Mouse (Mus musculus) heart, postnatal 0 days (tissue): ENCODE results near the gene Rara.

Source experiments
- CTCF ChIP-seq: IDR thresholded peaks from 2 replicates; pipeline ENCODE4 v1.5.1; 2016; ENCODE audit warnings: antibody characterized with exemption, control low read depth, low read depth
- EP300 ChIP-seq: IDR thresholded peaks from 2 replicates; pipeline ENCODE4 v1.6.1; 2016; ENCODE audit warnings: antibody characterized with exemption, low read depth

GRCm38 (mm10) chr11:98944897-98945604, 17.4 kb downstream of the Rara start:
- TF ChIP-seq CTCF (no peak), EP300 (no peak)
